Mouse (Mus musculus): ENCODE measurements at regions not wholly inside any gene's neighbourhood (a gene's known extent, or its start where the extent isn't known, plus 50 kb on each side); places are given as distances from the start of the nearest gene placed in this dataset.

- H3K36me3 ChIP-seq (replicated peaks), result no peaks in the 10 kb centered on the region
- peaks cover 79% of the 10 kb centered on the region for H3K9me3 ChIP-seq (replicated peaks)
- H3K4me3 ChIP-seq (ENCODE audit: low read depth, low read length), result no peak overlapping the region
- H3K4me1 ChIP-seq (ENCODE audit: insufficient read depth, low read depth, low read length), result no peaks in the 10 kb centered on the region
- TF ChIP-seq CTCF (IDR thresholded peaks at IDR 0.05; ENCODE audit: low read depth, low read length) (no peak), GATA2 (IDR thresholded peaks at IDR 0.05; ENCODE audit: borderline replicate concordance, low read depth, low read length) (no peak), POLR2AphosphoS5 (IDR thresholded peaks at IDR 0.05; ENCODE audit: insufficient replicate concordance, low read depth, low read length) (no peak), TAL1 (conservative IDR thresholded peaks at IDR 0.05; ENCODE audit: low read depth, low read length) (no peak), GATA1 (IDR thresholded peaks at IDR 0.05; ENCODE audit: borderline replicate concordance, low read length) (no peak)
- no peaks in the 10 kb centered on the region for H3K27me3 ChIP-seq (ENCODE audit: insufficient read depth, low read length)
- DNase-seq (ENCODE audit: low spot score), result no peak
- no peak for ATAC-seq (ENCODE audit: extremely low read depth, insufficient number of reproducible peaks, low FRiP score, poor library complexity, severe bottlenecking)
Measured at GRCm38 (mm10) chr5:116874941-116875340, 241.0 kb downstream of the Suds3 start.

GRCm38 (mm10) chr5:116868115-116868514, 247.8 kb downstream of the Suds3 start:
- no peak for DNase-seq (ENCODE audit: low spot score)
- no peak for TF ChIP-seq CTCF (IDR thresholded peaks at IDR 0.05; ENCODE audit: low read depth, low read length)
- no peak for TF ChIP-seq GATA1 (IDR thresholded peaks at IDR 0.05; ENCODE audit: borderline replicate concordance, low read length)
- TF ChIP-seq POLR2AphosphoS5 (IDR thresholded peaks at IDR 0.05; ENCODE audit: insufficient replicate concordance, low read depth, low read length), result no peak
- no peak for TF ChIP-seq GATA2 (IDR thresholded peaks at IDR 0.05; ENCODE audit: borderline replicate concordance, low read depth, low read length)
- no peak for TF ChIP-seq TAL1 (conservative IDR thresholded peaks at IDR 0.05; ENCODE audit: low read depth, low read length)
- H3K4me3 ChIP-seq (ENCODE audit: low read depth, low read length), result no peak overlapping the region
- H3K9me3 ChIP-seq (replicated peaks), result peaks cover 80% of the 10 kb centered on the region
- ATAC-seq (ENCODE audit: extremely low read depth, insufficient number of reproducible peaks, low FRiP score, poor library complexity, severe bottlenecking), result no peak
- H3K4me1 ChIP-seq (ENCODE audit: insufficient read depth, low read depth, low read length), result no peaks in the 10 kb centered on the region
- H3K36me3 ChIP-seq (replicated peaks), result no peaks in the 10 kb centered on the region
- no peaks in the 10 kb centered on the region for H3K27me3 ChIP-seq (ENCODE audit: insufficient read depth, low read length)

GRCm38 (mm10) chr5:116864275-116864674, 251.6 kb downstream of the Suds3 start:
- Histone ChIP-seq H3K4me3 (ENCODE audit: low read depth, low read length) (no peak overlapping the region), H3K9me3 (replicated peaks) (peaks cover 78% of the 10 kb centered on the region), H3K4me1 (ENCODE audit: insufficient read depth, low read depth, low read length) (no peaks in the 10 kb centered on the region), H3K27me3 (ENCODE audit: insufficient read depth, low read length) (no peaks in the 10 kb centered on the region), H3K36me3 (replicated peaks) (no peaks in the 10 kb centered on the region)
- TF ChIP-seq CTCF (IDR thresholded peaks at IDR 0.05; ENCODE audit: low read depth, low read length) (no peak), GATA1 (IDR thresholded peaks at IDR 0.05; ENCODE audit: borderline replicate concordance, low read length) (no peak), GATA2 (IDR thresholded peaks at IDR 0.05; ENCODE audit: borderline replicate concordance, low read depth, low read length) (no peak), POLR2AphosphoS5 (IDR thresholded peaks at IDR 0.05; ENCODE audit: insufficient replicate concordance, low read depth, low read length) (no peak), TAL1 (conservative IDR thresholded peaks at IDR 0.05; ENCODE audit: low read depth, low read length) (no peak)
- DNase-seq (ENCODE audit: low spot score), result no peak
- ATAC-seq (ENCODE audit: extremely low read depth, insufficient number of reproducible peaks, low FRiP score, poor library complexity, severe bottlenecking), result no peak

GRCm38 (mm10) chr5:116852691-116853090, 261.1 kb upstream of the Srrm4 start:
- Histone ChIP-seq H3K9me3 (replicated peaks) (peaks cover 75% of the 10 kb centered on the region), H3K4me3 (ENCODE audit: low read depth, low read length) (no peak overlapping the region), H3K36me3 (replicated peaks) (no peaks in the 10 kb centered on the region), H3K27me3 (ENCODE audit: insufficient read depth, low read length) (no peaks in the 10 kb centered on the region), H3K4me1 (ENCODE audit: insufficient read depth, low read depth, low read length) (no peaks in the 10 kb centered on the region)
- no peak for TF ChIP-seq TAL1 (conservative IDR thresholded peaks at IDR 0.05; ENCODE audit: low read depth, low read length)
- no peak for TF ChIP-seq POLR2AphosphoS5 (IDR thresholded peaks at IDR 0.05; ENCODE audit: insufficient replicate concordance, low read depth, low read length)
- TF ChIP-seq CTCF (IDR thresholded peaks at IDR 0.05; ENCODE audit: low read depth, low read length), result no peak
- TF ChIP-seq GATA1 (IDR thresholded peaks at IDR 0.05; ENCODE audit: borderline replicate concordance, low read length), result no peak
- no peak for TF ChIP-seq GATA2 (IDR thresholded peaks at IDR 0.05; ENCODE audit: borderline replicate concordance, low read depth, low read length)
- DNase-seq (ENCODE audit: low spot score) (no peak), ATAC-seq (ENCODE audit: extremely low read depth, insufficient number of reproducible peaks, low FRiP score, poor library complexity, severe bottlenecking) (no peak)

GRCm38 (mm10) chr5:116831874-116832273, 240.3 kb upstream of the Srrm4 start:
- no peaks in the 10 kb centered on the region for H3K36me3 ChIP-seq (replicated peaks)
- peaks cover 83% of the 10 kb centered on the region for H3K9me3 ChIP-seq (replicated peaks)
- ATAC-seq (ENCODE audit: extremely low read depth, insufficient number of reproducible peaks, low FRiP score, poor library complexity, severe bottlenecking), result no peak

DNA sequence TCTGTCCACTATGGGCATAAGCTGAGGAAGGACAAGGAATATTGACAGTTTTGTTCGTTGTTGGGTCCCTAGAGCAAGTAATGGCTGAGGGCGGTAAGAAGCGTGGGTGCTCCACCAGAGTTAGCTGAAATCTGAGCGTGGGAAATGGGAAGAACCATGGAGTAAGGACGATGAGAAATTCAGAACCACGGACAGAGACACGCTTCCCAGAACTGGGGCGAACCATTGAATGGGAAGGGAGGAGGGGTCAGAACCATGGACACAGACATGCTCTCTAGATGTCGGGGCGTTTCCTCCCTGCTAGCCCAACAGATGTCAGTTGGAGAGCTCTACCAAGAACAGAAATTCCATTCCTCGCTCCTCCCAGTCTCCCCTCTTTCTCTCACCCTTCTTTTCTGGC, 238.2 kb upstream of the Srrm4 start:
- ATAC-seq (ENCODE audit: extremely low read depth, insufficient number of reproducible peaks, low FRiP score, poor library complexity, severe bottlenecking), result no peak
- Histone ChIP-seq H3K36me3 (replicated peaks) (no peaks in the 10 kb centered on the region), H3K27me3 (ENCODE audit: insufficient read depth, low read length) (no peaks in the 10 kb centered on the region), H3K4me3 (ENCODE audit: low read depth, low read length) (no peak overlapping the region), H3K4me1 (ENCODE audit: insufficient read depth, low read depth, low read length) (no peaks in the 10 kb centered on the region), H3K9me3 (replicated peaks) (peaks cover 79% of the 10 kb centered on the region)
- TF ChIP-seq GATA2 (IDR thresholded peaks at IDR 0.05; ENCODE audit: borderline replicate concordance, low read depth, low read length), result no peak
- TF ChIP-seq GATA1 (IDR thresholded peaks at IDR 0.05; ENCODE audit: borderline replicate concordance, low read length), result no peak
- no peak for TF ChIP-seq CTCF (IDR thresholded peaks at IDR 0.05; ENCODE audit: low read depth, low read length)
- TF ChIP-seq TAL1 (conservative IDR thresholded peaks at IDR 0.05; ENCODE audit: low read depth, low read length), result no peak
- no peak for TF ChIP-seq POLR2AphosphoS5 (IDR thresholded peaks at IDR 0.05; ENCODE audit: insufficient replicate concordance, low read depth, low read length)
- DNase-seq (ENCODE audit: low spot score), result no peak

More at GRCm38 (mm10) chr5:116831874-116832273, 240.3 kb upstream of the Srrm4 start:
- Histone ChIP-seq H3K4me1 (ENCODE audit: insufficient read depth, low read depth, low read length) (no peaks in the 10 kb centered on the region), H3K27me3 (ENCODE audit: insufficient read depth, low read length) (no peaks in the 10 kb centered on the region), H3K4me3 (ENCODE audit: low read depth, low read length) (no peak overlapping the region)
- no peak for TF ChIP-seq GATA1 (IDR thresholded peaks at IDR 0.05; ENCODE audit: borderline replicate concordance, low read length)
- TF ChIP-seq GATA2 (IDR thresholded peaks at IDR 0.05; ENCODE audit: borderline replicate concordance, low read depth, low read length), result no peak
- TF ChIP-seq POLR2AphosphoS5 (IDR thresholded peaks at IDR 0.05; ENCODE audit: insufficient replicate concordance, low read depth, low read length), result no peak
- no peak for TF ChIP-seq CTCF (IDR thresholded peaks at IDR 0.05; ENCODE audit: low read depth, low read length)
- TF ChIP-seq TAL1 (conservative IDR thresholded peaks at IDR 0.05; ENCODE audit: low read depth, low read length), result no peak
- DNase-seq (ENCODE audit: low spot score), result no peak

All from G1E (cell line).